Mouse (Mus musculus): ENCODE results near the gene Gne. TPM values are rescaled to one million over a fixed set of nuclear protein-coding genes. Genes with fewer than 3 reads are reported as not detected.
A peak's percentile ranks its signal among the peaks of the same experiment; 100 is the strongest.

Gne gene
- total RNA-seq, 2 experiments from 2014 or later = 47.6 to 51.8 TPM

DNA sequence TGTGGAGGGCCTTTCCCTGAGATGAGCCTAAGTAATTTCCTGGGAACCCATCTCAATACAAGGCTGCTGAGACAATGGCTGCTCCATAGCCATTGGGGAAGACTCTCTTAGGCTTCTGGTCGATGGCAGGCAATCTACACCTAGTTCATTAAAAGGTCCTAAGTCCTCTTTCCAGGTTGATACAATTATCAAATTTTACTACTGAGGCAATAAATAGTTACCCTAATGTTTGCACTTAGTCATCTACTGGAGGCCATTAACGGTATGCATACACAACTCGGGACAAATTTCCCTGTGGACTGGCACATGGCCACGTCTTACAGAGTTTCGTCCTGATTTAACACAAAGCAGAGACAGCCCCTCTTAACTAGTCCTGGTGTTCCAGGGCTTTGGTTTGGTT, 41.5 kb downstream of the Gne start:
- Histone ChIP-seq H3K4me3 (no peak overlapping the region), H3K27ac (no peak overlapping the region)
- no peak for TF ChIP-seq CTCF (IDR thresholded peaks at IDR 0.05)
- no peak for DNase-seq (ENCODE audit: extremely low spot score in 1 of 2, low spot score in 2 of 2)
- intact Hi-C loops (cut with DNase I) = no loop called here

DNA sequence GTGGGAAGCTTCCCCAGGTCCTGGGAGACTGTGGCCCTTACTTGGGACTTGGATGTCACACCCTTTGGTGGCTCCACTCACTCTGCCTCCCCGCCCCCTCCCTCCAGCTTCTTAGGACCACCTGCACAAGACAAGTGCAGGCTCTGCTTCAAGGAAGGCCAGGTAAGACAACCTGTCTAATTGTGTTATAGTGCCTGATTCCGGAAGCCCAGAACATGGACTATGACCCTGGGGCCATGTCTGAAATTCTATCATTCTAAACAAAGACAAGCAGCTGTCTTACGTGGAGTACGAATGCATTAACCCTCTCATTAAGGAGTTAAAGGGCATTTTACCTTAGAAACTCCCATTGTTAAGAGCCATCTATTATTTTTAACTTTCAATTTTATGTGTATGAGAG, 43.2 kb downstream of the Gne start:
- no peak overlapping the region for H3K4me3 ChIP-seq
- intact Hi-C loops (cut with DNase I) = no loop called here
- no peak for DNase-seq (ENCODE audit: extremely low spot score in 1 of 2, low spot score in 2 of 2)
- TF ChIP-seq CTCF (IDR thresholded peaks at IDR 0.05) = no peak
- no peak overlapping the region for H3K27ac ChIP-seq

DNA sequence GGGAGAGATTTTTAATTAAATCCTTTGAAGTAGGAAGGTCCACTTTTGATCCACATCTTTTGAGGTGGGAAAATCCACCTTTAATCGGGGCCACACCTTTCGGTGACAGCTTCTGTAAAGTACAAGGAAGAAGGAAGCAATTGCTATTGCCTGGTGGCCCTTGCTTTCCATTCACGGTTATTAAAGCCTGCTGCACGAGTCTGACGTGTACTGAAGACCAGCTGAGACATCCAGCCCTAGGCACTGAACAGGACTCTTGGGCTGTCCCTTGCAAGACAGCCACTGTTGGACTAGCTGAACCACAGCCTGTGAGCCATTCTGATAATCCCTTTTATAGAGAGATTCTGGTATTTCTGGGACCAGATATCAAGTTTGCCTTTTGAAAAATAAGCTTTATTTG, 47.5 kb downstream of the Gne start:
- Histone ChIP-seq H3K27ac (no peak overlapping the region), H3K4me3 (no peak overlapping the region)
- intact Hi-C loops (cut with DNase I) = no loop called here
- DNase-seq (ENCODE audit: extremely low spot score in 1 of 2, low spot score in 2 of 2) = no peak
- TF ChIP-seq CTCF (IDR thresholded peaks at IDR 0.05) = no peak

DNA sequence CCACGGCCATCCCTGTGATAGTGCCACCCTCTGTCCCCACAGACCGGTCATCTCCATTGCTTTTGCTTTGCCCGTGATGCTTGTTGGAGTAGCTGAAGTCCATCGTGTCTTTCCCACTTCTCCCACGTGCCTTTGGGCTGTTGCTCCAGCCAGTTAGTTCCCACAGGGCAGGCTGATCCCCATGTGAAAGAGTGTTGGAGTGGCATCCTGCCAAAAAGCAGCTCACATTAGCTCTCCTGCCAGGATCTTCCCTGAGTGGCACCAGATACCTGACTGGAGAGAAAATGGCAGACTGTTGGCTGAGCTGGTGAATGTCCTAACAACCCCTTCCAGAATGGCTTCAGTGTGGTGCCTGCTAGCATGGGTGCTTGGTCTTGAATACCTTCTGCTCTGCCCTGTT, 52.5 kb downstream of the Gne start:
- no peak for TF ChIP-seq CTCF (IDR thresholded peaks at IDR 0.05)
- Histone ChIP-seq H3K27ac (no peak overlapping the region), H3K4me3 (no peak overlapping the region)
- intact Hi-C loops (cut with DNase I) = no loop called here
- no peak for DNase-seq (ENCODE audit: extremely low spot score in 1 of 2, low spot score in 2 of 2)

DNA sequence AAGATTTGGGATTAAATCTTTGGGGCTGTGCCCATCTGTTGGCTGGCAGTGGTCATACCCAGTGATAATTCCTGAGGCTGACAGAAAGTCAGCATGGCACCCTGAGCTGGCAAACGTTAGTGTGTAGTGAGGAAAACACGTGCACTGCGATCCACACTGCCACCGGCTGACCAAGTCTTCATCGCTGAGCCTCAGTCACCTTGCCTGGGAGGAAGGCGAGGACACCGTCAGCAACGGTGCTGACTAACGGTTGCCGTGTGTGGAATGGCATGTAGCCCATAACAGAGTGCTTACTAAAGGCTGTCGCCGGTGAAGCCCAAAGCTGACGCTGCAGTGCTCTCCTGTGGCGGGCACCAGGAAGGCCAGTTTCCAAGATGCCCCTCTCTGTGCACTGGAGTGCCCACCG, 54.3 kb downstream of the Gne start:
- Histone ChIP-seq H3K4me3 (no peak overlapping the region), H3K27ac (peak overlapping the region; percentile 62; the same call in 1 of the 2 replicates)
- intact Hi-C loops (cut with DNase I) = no loop called here
- peak in 1 of 2 experiments; percentile 23 for DNase-seq (ENCODE audit: extremely low spot score in 1 of 2, low spot score in 2 of 2)
- no peak for TF ChIP-seq CTCF (IDR thresholded peaks at IDR 0.05)

DNA sequence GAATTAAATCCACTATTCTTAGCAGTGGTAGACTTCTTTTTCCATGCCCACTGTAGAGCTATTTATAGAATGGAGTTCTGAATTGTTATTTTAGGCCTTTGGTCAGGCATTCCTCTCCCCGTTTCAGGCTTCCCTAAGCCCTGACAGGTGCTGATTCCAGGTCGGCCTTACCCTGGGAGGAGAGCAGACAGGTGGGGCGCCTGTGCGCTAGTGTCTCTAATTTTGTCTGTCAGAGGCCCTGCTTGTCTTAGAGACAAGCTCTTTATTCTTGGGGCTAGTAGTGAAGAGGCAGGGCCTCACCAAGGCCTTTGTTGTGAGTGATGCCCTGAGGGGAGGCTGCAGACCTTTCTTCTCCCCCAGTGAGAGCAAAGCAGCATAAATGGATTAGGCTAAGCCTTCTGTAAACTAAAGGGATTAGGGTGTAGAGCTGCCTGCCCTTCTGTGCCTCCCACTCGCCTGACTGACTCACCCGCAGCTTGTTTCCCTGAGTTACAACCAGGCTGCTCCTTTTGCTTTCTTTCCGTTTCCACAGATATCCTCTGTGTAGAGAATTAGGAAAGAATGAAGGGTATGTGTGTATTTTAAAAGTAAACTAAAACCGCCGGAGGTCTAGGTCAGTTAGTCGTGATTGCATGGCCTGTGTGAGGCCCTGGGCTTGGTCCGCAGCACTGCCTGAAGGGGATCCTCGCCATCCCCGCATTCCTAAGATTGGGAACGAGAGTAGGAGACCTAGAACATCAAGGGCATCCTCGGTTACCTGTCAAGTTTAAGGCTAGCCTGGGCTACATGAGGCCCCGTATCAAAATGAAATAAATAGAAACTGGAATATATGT, 55.5 kb downstream of the Gne start:
- no peak for TF ChIP-seq CTCF (IDR thresholded peaks at IDR 0.05)
- DNase-seq (ENCODE audit: extremely low spot score in 1 of 2, low spot score in 2 of 2) = peak; percentile 61 to 63

DNA sequence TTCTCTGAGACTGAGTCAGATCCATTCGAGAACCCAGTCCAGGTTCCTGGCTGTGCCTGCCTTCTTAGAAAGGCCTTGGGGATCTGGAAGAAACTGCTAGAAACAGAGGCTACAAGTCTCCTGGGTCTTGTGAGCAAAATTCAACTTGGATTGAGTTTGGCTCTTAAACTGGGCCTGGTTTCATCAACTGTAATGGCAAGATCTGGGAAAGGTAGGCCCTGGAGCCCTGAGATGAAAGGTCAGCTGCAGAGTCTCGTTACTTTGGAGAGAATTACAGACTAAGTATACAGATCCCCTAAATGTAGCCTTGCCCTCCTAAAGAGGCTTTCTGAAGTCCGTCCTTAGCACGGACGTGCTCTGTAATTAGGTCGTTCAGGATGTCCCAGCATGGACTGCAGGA, 58.4 kb downstream of the Gne start:
- Histone ChIP-seq H3K27ac (no peak overlapping the region), H3K4me3 (no peak overlapping the region)
- intact Hi-C loops (cut with DNase I) = no loop called here
- DNase-seq (ENCODE audit: extremely low spot score in 1 of 2, low spot score in 2 of 2) = no peak
- no peak for TF ChIP-seq CTCF (IDR thresholded peaks at IDR 0.05)

More for the DNA sequence above, 55.5 kb downstream of the Gne start:
- no peak overlapping the region for H3K4me3 ChIP-seq
- intact Hi-C loops (cut with DNase I) = no loop called here
- peak overlapping the region; percentile 62 for H3K27ac ChIP-seq

DNA sequence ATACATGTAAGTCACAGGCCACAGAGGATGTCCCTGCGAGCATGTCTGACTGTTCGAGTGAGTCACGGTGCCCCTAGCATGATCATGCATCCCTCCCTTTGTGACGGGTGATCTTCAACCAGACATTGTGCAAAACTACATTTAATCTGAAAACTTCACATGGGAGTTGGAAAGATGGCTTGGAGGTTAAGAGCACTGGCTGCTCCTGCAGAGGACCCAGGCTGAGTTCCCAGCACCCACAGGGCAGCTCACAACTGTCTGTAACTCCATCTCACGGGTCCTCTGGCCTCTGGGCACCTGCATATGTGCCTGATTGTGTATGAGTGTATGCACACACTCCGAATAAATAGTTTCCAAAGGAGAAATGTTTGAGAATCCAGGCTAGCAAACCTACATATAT, 59.7 kb downstream of the Gne start:
- Histone ChIP-seq H3K4me3 (no peak overlapping the region), H3K27ac (no peak overlapping the region)
- no peak for TF ChIP-seq CTCF (IDR thresholded peaks at IDR 0.05)
- intact Hi-C loops (cut with DNase I) = no loop called here
- peak in 1 of 2 experiments; percentile 8 for DNase-seq (ENCODE audit: extremely low spot score in 1 of 2, low spot score in 2 of 2)

DNA sequence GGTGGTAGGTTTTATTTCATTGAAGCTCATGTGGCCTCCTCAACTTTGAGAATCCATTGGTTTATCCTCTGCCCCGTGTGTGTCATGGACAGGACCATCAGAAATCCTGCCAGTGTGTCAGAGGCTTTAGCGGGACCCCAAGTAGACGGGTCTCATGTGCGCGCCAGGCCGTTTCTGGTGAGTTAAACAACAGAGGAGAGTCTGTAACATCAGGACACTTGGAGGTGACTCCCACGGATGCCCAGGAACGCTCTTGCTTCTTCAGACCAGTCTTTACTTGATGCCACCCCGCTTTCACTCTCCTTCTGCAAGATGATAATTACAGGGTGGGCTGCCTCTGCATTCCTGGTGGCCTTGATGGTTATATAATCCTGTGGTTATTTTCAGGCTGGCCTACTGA, 60.3 kb downstream of the Gne start:
- TF ChIP-seq CTCF (IDR thresholded peaks at IDR 0.05) = no peak
- Histone ChIP-seq H3K27ac (no peak overlapping the region), H3K4me3 (no peak overlapping the region)
- no peak for DNase-seq (ENCODE audit: extremely low spot score in 1 of 2, low spot score in 2 of 2)
- intact Hi-C loops (cut with DNase I) = no loop called here

DNA sequence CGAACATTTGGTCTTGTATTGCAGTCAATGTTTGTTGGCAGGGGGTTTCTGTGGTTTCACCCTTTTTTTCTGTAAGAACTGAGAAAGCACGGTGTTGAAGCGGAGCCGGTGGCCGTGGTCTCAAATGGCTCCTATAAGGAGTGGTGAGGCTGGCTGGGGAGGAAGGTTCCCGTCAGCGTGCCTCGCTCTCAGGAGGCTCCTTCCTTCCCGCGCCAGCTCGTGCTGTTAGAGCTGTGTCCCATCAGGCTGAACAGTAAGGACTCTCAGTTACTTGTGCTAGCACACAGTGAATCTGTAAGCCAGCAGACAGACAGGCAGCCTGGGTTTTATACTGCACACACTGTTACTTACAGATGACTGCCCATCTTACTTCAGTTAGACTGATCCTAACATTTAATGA, 61.2 kb downstream of the Gne start:
- no peak overlapping the region for H3K4me3 ChIP-seq
- H3K27ac ChIP-seq = no peak overlapping the region
- peak; percentile 5 to 6 for DNase-seq (ENCODE audit: extremely low spot score in 1 of 2, low spot score in 2 of 2)
- intact Hi-C loops (cut with DNase I) = no loop called here
- TF ChIP-seq CTCF (IDR thresholded peaks at IDR 0.05) = no peak

DNA sequence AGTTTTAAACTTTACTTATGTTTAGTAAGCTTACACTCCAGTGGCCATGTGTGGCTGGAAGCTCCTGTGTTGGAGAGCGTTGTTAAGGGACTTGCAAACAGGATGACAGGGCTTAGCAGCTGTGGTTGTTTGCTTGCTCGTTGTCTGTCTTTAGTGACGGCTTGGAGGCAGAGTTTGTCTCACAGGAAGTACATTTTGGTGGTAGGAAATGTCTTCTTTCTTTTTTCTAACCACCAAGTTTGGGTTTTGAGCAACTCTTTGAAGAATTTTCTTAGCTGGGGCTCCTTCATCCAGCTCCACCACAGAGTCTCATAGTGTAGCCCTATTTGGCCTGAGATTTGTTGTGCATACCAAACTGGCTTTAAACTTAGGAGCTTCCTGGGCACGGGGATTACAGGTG, 61.7 kb downstream of the Gne start:
- intact Hi-C loops (cut with DNase I) = no loop called here
- TF ChIP-seq CTCF (IDR thresholded peaks at IDR 0.05) = no peak

DNA sequence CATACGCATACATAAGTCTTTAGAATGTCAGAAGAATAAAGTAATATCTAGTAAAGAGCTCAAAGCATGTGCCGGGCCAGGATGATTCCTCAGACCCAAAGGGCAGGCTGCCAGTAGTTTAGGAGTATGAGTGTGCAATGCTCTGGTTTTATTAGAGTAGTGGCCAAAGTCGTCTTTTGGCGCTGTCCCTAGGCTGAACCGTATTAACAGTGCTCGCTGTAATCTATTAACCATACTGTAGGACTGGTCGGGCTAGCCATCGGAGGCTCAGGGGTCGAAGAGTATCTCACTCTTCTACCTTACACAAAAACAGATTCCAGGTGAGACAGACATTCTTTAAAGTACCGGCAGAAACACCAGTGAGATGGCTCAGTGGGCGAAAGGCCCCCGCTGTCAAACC, 67.2 kb downstream of the Gne start:
- no peak overlapping the region for H3K27ac ChIP-seq
- no peak overlapping the region for H3K4me3 ChIP-seq
- no peak for DNase-seq (ENCODE audit: extremely low spot score in 1 of 2, low spot score in 2 of 2)
- TF ChIP-seq CTCF (IDR thresholded peaks at IDR 0.05) = no peak
- intact Hi-C loops (cut with DNase I) = no loop called here

More for the DNA sequence above, 61.7 kb downstream of the Gne start:
- H3K27ac ChIP-seq = no peak overlapping the region
- peak in 1 of 2 experiments; percentile 6 for DNase-seq (ENCODE audit: extremely low spot score in 1 of 2, low spot score in 2 of 2)
- H3K4me3 ChIP-seq = no peak overlapping the region

DNA sequence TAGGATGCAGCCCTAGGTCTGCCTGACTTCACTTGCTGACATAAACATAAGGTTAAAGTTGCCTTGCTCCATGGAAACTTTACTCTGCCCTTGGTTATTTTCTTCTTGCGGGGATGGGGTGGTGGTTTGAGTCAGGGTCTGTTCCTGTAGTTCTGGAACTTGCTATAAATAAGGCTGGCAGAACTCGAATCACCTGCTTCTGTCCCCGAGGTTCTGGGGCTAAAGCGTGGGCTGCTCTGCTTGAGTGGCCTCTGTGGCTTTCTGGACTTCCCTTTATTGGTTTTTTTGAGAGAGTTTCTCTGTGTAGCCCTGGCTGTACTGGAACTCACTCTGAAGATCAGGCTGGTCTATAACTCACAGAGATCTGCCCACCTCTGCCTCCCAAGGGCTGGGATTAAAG, 67.9 kb downstream of the Gne start:
- intact Hi-C loops (cut with DNase I) = no loop called here
- no peak for TF ChIP-seq CTCF (IDR thresholded peaks at IDR 0.05)
- H3K4me3 ChIP-seq = no peak overlapping the region
- H3K27ac ChIP-seq = no peak overlapping the region
- DNase-seq (ENCODE audit: extremely low spot score in 1 of 2, low spot score in 2 of 2) = no peak
